33 mouse cellular contexts compared by ENCODE assay signal in genomic region chr3:101232570-101232969, GRCm38 (mm10). TPM values are rescaled to one million over a fixed set of nuclear protein-coding genes. Genes with fewer than 3 reads are reported as not detected.
DNase-seq lines count a peak whose midpoint lies in the region; ATAC-seq and TF ChIP-seq lines count a peak whose summit lies in the region.
"Had no signal": no experiment of that assay in that cellular context is flagged by ENCODE, and none has a peak within 500 bp of the region (broad histone marks: within the 10 kb centered on the region; RNA-seq: fewer than 3 reads in every experiment).

No protein-coding gene starts in this region.

- 0 out of 2 replicates have a peak, but pooled peaks have one; percentile 53 for ATAC-seq in midbrain, embryonic 13.5 days
- no peak for ATAC-seq in midbrain, postnatal 0 days (ENCODE audit: low FRiP score)
- ATAC-seq: forebrain, embryonic 13.5 days; liver, embryonic 12.5 days; liver, postnatal 0 days; Patski had no signal

- 0 out of 2 replicates have a peak, but pooled peaks cover 6% of the 10 kb centered on the region for H3K27me3 ChIP-seq in midbrain, embryonic 13.5 days
- H3K27me3 ChIP-seq in midbrain, postnatal 0 days (ENCODE audit: insufficient read depth, low read length) = no peaks in the 10 kb centered on the region
- H3K27me3 ChIP-seq: CH12.LX; embryonic facial prominence, embryonic 15.5 days; forebrain, embryonic 13.5 days; kidney, embryonic 15.5 days; liver, embryonic 12.5 days; Patski had no signal

- no peak for DNase-seq in midbrain, postnatal 0 days (ENCODE audit: low spot score)
- peak; percentile 25 for DNase-seq in thymus, postnatal 4 days
- DNase-seq in thymus, postnatal 25 days = no peak
- peak; percentile 32 for DNase-seq in ZHBTc4 (ENCODE audit: low read depth, low spot score)
- no peak for DNase-seq in layer of hippocampus, adult 9-11 months
- no peak for DNase-seq in gastrocnemius, adult 2 months
- DNase-seq: adrenal gland, postnatal 25 days; cerebellum, adult 18-20 months; cerebellum, postnatal 10 days; gastrocnemius, postnatal 14 days; heart, postnatal 4 days; kidney, adult 11 months; kidney, postnatal 25 days; liver, postnatal 0 days; lung, postnatal 36 days had no signal

- H3K4me1 ChIP-seq in midbrain, embryonic 13.5 days (replicated peaks) = peaks cover 24% of the 10 kb centered on the region
- H3K4me1 ChIP-seq in midbrain, postnatal 0 days (ENCODE audit: insufficient read depth, low read length) = no peaks in the 10 kb centered on the region
- H3K4me1 ChIP-seq: embryonic facial prominence, embryonic 15.5 days; liver, embryonic 12.5 days had no signal

- 31% methylated on average over 8 of the region's 8 CpGs for WGBS in midbrain, embryonic 13.5 days
- 35% methylated on average over 8 of the region's 8 CpGs for WGBS in midbrain, postnatal 0 days

- no peak overlapping the region for H3K9ac ChIP-seq in midbrain, embryonic 13.5 days (replicated peaks)
- no peak overlapping the region for H3K9ac ChIP-seq in midbrain, postnatal 0 days (replicated peaks; ENCODE audit: low read length, poor library complexity, severe bottlenecking)
- H3K9ac ChIP-seq: embryonic facial prominence, embryonic 15.5 days; forebrain, embryonic 13.5 days; hindbrain, embryonic 14.5 days; kidney, embryonic 15.5 days; liver, embryonic 12.5 days; liver, postnatal 0 days had no signal

- no peak overlapping the region for H3K27ac ChIP-seq in midbrain, embryonic 13.5 days
- no peak overlapping the region for H3K27ac ChIP-seq in midbrain, postnatal 0 days (ENCODE audit: low read depth, low read length)
- H3K27ac ChIP-seq in gastrocnemius, adult 2 months = no peak overlapping the region
- H3K27ac ChIP-seq: embryonic facial prominence, embryonic 10.5 days; embryonic facial prominence, embryonic 15.5 days; forebrain, embryonic 13.5 days; heart, embryonic 10.5 days; hindbrain, embryonic 14.5 days; kidney, embryonic 15.5 days; layer of hippocampus, adult 2 months; liver, embryonic 12.5 days had no signal

- intact Hi-C loops in gastrocnemius, adult 2 months (cut with DNase I) = no loop called here

- no peak for TF ChIP-seq CTCF in midbrain, postnatal 0 days (IDR thresholded peaks at IDR 0.05)
- no peak for TF ChIP-seq CTCF in gastrocnemius, adult 2 months (IDR thresholded peaks at IDR 0.05)

- no peaks in the 10 kb centered on the region for H3K36me3 ChIP-seq in midbrain, embryonic 13.5 days
- H3K36me3 ChIP-seq in midbrain, postnatal 0 days (ENCODE audit: insufficient read depth, low read length) = no peaks in the 10 kb centered on the region
- H3K36me3 ChIP-seq: embryonic facial prominence, embryonic 10.5 days; embryonic facial prominence, embryonic 15.5 days; heart, embryonic 10.5 days; kidney, embryonic 15.5 days; liver, embryonic 12.5 days had no signal

- no peak overlapping the region for H3K4me3 ChIP-seq in midbrain, embryonic 13.5 days (replicated peaks)
- no peak overlapping the region for H3K4me3 ChIP-seq in midbrain, postnatal 0 days (ENCODE audit: low read depth, low read length)
- H3K4me3 ChIP-seq in gastrocnemius, adult 2 months = no peak overlapping the region
- H3K4me3 ChIP-seq: embryonic facial prominence, embryonic 10.5 days; embryonic facial prominence, embryonic 15.5 days; forebrain, embryonic 13.5 days; heart, embryonic 10.5 days; kidney, embryonic 15.5 days; layer of hippocampus, adult 2 months; liver, embryonic 12.5 days had no signal

- no peak overlapping the region for H3K4me2 ChIP-seq in midbrain, embryonic 13.5 days (replicated peaks)
- no peak overlapping the region for H3K4me2 ChIP-seq in midbrain, postnatal 0 days (ENCODE audit: low read depth, low read length, poor library complexity, severe bottlenecking)
- H3K4me2 ChIP-seq: embryonic facial prominence, embryonic 15.5 days; forebrain, embryonic 13.5 days; hindbrain, embryonic 14.5 days; kidney, embryonic 15.5 days; liver, embryonic 12.5 days; midbrain, embryonic 11.5 days had no signal

- no peaks in the 10 kb centered on the region for H3K9me3 ChIP-seq in midbrain, embryonic 13.5 days
- H3K9me3 ChIP-seq in midbrain, postnatal 0 days (ENCODE audit: low read length) = no peaks in the 10 kb centered on the region
- H3K9me3 ChIP-seq: embryonic facial prominence, embryonic 10.5 days; embryonic facial prominence, embryonic 15.5 days; forebrain, embryonic 13.5 days; heart, embryonic 10.5 days; kidney, embryonic 15.5 days; liver, embryonic 12.5 days had no signal

RNA-seq across cellular contexts. Expression of gene Cd2, which starts 55.2 kb away (rescaled TPM):
- 0.13 TPM in 1 of 2 replicates, not detected in the other for polyA plus RNA-seq in midbrain, embryonic 13.5 days (2015; fragmentation: Nextera tagmentation; extraction: Ambion mirVana)
- not detected in 2 replicates for total RNA-seq in midbrain, postnatal 0 days (2014; rRNA removed)
- 0.21 and 0.22 TPM in 2 replicates for polyA plus RNA-seq in midbrain, postnatal 0 days (2015; fragmentation: Nextera tagmentation; extraction: Ambion mirVana)
- not detected for total RNA-seq in gastrocnemius, adult 2 months (2021)
- total RNA-seq: granulocyte monocyte progenitor cell, adult 5-6 weeks; layer of hippocampus, adult 2 months; layer of hippocampus, postnatal 25 days; left cerebral cortex, postnatal 36 days; MEL had no signal
- polyA plus RNA-seq: brain, embryonic 14.5 days; embryonic facial prominence, embryonic 10.5 days; forebrain, embryonic 13.5 days; hindbrain, embryonic 14.5 days; kidney, embryonic 15.5 days; limb, embryonic 14.5 days; liver, embryonic 12.5 days; midbrain, embryonic 11.5 days; Patski had no signal

Comparison
In these comparisons a context has a peak if more than half of its experiments do, and no peak if none do; other contexts are left out.
1. DNase-seq: peak in thymus, postnatal 4 days (single experiment) and ZHBTc4 (single experiment); none in midbrain, postnatal 0 days (single experiment), thymus, postnatal 25 days (single experiment), layer of hippocampus, adult 9-11 months (single experiment) and gastrocnemius, adult 2 months (single experiment).